Mouse (Mus musculus): Measurements from ENCODE around the gene Gtf3c5.

DNA sequence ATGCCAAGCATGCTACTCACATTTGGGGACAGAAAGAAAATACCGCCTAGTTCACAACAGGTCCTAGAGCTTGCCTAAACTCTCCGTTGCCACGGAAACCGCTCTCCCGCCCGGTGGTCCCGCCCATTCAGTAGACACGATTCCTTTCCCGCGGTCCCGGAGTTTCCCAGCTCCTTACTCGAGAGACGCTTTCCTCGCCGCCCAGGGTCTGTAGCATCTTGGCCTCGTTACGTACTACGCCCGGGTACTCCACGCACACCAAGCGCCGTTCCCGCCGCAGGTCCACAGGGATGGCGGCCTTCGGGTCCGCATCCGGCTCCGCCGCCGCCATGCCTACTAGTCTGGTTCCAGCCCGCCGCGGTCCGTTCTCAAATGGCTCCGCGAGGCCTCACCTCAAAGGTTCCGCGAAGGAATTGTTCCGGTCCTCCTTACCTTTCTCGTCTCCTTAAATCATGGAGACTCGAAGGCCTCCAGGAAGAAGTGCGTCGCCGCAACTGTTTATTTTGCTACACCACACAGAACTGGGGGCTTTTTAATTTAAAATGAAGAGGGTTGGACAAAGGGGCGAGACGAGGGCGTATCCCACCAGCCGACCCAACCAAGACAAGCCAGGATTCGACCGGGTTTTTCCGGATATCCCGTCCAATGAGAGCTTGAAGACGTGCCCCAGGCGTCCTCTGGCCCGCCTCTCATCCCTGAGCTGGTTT, 751 bp downstream of the Gtf3c5 start:
- TF ChIP-seq CTCF (IDR thresholded peaks at IDR 0.05; ENCODE audit: extremely low read depth, insufficient read length, insufficient replicate concordance, low read depth, low read length) = no peak
- TF ChIP-seq POLR2A (IDR thresholded peaks at IDR 0.05; ENCODE audit: low read depth, low read length) = peak; percentile 56

Data from small intestine, adult 2 months (tissue).